Mouse (Mus musculus) stomach, embryonic 14.5 days (tissue): ENCODE data around the gene Stxbp2. TPM values are rescaled to one million over a fixed set of nuclear protein-coding genes. Genes with fewer than 3 reads are reported as not detected.
"Not testable (repeated sequence)": the region's sequence is repeated elsewhere in the genome, so short reads cannot be mapped to it uniquely, and the experiment has no call there.

Experiments
- ATAC-seq: fragments of 200-750 bp; cut with Nextera tagmentation; 2 replicates; pipeline ENCODE4 v1.8.0; 2017; ENCODE audit warnings: low read depth, moderate TSS enrichment; ENCODE audit not compliant: insufficient number of reproducible peaks, insufficient read depth, low FRiP score
- H3K27ac ChIP-seq: fragments of 300-500 bp; sonication (generic); 2 replicates; pipeline ENCODE4 v1.5.1; 2014; ENCODE audit warnings: mild to moderate bottlenecking, low read length, moderate library complexity, mixed read lengths
- H3K27me3 ChIP-seq: fragments of 300-500 bp; sonication (generic); 2 replicates; pipeline ENCODE4 v1.6.1; 2014; ENCODE audit warnings: low read length, control low read depth, mixed read lengths; ENCODE audit not compliant: control insufficient read depth, insufficient read depth
- H3K36me3 ChIP-seq: fragments of 300-500 bp; sonication (generic); 2 replicates; pipeline ENCODE4 v1.6.1; 2014; ENCODE audit warnings: mild to moderate bottlenecking, control low read depth, low read length, moderate library complexity, mixed read lengths; ENCODE audit not compliant: control insufficient read depth, insufficient read depth
- H3K4me1 ChIP-seq: fragments of 300-500 bp; sonication (generic); 2 replicates; pipeline ENCODE4 v1.6.1; 2014; ENCODE audit warnings: low read length, control low read depth, mixed read lengths; ENCODE audit not compliant: control insufficient read depth, insufficient read depth
- H3K4me2 ChIP-seq: fragments of 300-500 bp; sonication (generic); replicated peaks from 2 replicates; pipeline ENCODE4 v1.6.1; 2014; ENCODE audit warnings: low read depth, low read length, control low read depth
- H3K4me3 ChIP-seq: fragments of 300-500 bp; sonication (generic); 2 replicates; pipeline ENCODE4 v1.5.1; 2014; ENCODE audit warnings: low read depth, low read length, control low read depth
- H3K9ac ChIP-seq: fragments of 300-500 bp; sonication (generic); replicated peaks from 2 replicates; pipeline ENCODE4 v1.6.1; 2014; ENCODE audit warnings: low read depth, mild to moderate bottlenecking, control low read depth, low read length, moderate library complexity, mixed read lengths
- H3K9me3 ChIP-seq: fragments of 300-500 bp; sonication (generic); 2 replicates; pipeline ENCODE4 v1.6.1; 2016; ENCODE audit warnings: low read depth, low read length, control low read depth; ENCODE audit not compliant: control insufficient read depth
- WGBS: fragments of 180-500 bp; shearing (Covaris S2); extraction: QIAGEN DNeasy Blood & Tissue Kit; methylation state at CpG from one replicate; pipeline ENCODE4 v1.1.7; 2014; 5-methylcytosine and 5-hydroxymethylcytosine counted together
- polyA plus RNA-seq: library from polyadenylated mRNA; unstranded; fragments of >200 nt; fragmentation: Nextera tagmentation; extraction: Ambion mirVana; gene quantifications from 2 replicates; pipeline ENCODE4 v1.2.1, GENCODE M21; 2014

Gene Stxbp2
- 92.1 and 103 TPM in 2 replicates for polyA plus RNA-seq

DNA sequence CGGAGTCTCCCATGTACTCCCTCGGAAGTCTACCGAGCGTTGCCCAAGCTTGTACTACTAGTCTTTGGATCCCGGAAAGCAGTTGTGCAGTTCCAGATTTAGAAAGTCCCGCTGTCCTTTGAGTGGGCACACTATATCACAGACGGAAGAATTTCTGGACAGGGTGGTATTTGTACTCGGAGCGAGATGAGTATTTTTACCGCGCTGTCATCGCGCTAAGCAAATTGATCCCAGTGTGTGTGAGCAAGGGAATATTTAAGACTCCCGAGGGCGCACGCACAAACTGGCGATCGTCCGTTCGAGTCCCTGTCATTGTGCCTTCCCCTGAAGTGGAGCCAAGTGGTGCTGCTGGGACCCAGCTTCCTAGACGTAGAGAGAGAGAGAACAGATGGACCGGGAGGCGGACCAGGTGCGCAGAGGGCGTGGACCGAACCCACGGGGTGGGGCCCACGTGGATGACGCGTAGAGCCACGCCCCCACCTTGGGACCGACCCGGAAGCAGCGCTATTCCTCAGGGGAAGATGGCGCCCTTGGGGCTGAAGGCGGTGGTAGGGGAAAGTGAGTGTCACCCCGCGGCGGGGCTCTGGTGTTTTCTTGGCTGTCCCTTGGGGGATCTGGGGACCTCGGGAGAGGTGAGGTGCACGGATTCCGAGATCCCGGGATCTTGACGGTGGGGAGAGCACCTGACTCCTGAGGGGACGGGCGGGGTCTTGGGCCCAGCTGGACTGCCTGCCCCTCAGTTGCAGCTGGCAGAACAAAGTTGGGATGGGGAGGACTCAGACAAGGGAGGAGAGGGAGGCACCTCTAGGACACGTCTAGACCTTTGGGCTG, at the start of gene Stxbp2:
Gene Stxbp2, plus strand, starts transcription at position 309 of the 831 bp plus-strand sequence.
- H3K4me1 ChIP-seq = no peaks in the 10 kb centered on the region
- peak within 1 kb of the TSS; percentile 56 for H3K4me3 ChIP-seq
- H3K36me3 ChIP-seq = peaks cover under 1% of the 10 kb centered on the region; the same call in 1 of the 2 replicates
- 6% methylated on average over 47 of the region's 47 CpGs for WGBS
- no peak within 1 kb of the TSS for H3K27ac ChIP-seq
- peak; percentile 93 for ATAC-seq
- H3K9me3 ChIP-seq = no peaks in the 10 kb centered on the region
- H3K4me2 ChIP-seq = peak within 1 kb of the TSS; percentile 53
- peak within 1 kb of the TSS; percentile 41; the same call in 1 of the 2 replicates for H3K9ac ChIP-seq
- no peaks in the 10 kb centered on the region for H3K27me3 ChIP-seq

DNA sequence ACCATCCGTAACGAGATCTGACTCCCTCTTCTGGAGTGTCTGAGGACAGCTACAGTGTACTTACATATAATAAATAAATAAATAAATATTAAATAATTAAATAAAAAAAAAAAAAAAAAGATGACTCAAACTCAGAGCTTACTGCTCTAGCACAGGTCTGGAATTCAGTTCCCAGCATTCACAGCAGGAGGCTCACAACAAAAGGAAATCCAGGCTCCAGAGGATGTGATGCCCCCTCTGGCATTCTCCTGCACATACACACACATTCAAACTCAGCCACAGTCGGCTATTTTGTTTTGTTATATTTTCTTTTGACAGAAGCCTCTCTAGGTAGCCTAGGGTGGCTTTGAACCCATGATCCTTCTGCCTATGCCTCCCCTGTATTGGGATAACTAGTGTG, 48.8 kb upstream of the Stxbp2 start:
- not testable (repeated sequence) for ATAC-seq, H3K27me3 ChIP-seq, H3K4me1 ChIP-seq, H3K27ac ChIP-seq, H3K9me3 ChIP-seq, H3K4me2 ChIP-seq, H3K9ac ChIP-seq, H3K36me3 ChIP-seq, H3K4me3 ChIP-seq
- 84% methylated on average over 1 of the region's 3 CpGs for WGBS

DNA sequence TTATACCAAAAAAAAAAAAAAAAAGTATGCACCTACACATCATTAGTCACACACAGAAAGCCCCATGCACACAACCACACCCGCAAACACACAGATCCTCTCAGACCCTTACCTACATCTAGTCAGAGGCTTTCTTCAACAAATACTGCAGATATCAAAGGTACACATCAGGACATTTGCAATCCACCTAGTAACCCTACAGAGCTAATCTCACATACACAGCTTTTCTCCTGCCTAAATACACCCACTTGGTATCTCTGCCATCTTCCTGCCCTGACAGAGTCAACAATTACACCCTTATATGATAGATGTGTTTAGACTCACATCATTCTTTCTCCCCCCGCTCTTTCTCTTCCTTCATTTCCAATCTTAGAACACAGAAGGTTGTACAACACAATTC, 44.3 kb upstream of the Stxbp2 start:
- no peak overlapping the region for H3K9ac ChIP-seq
- no peak overlapping the region for H3K4me2 ChIP-seq
- no peak for ATAC-seq
- H3K4me3 ChIP-seq = no peak overlapping the region
- no peak overlapping the region for H3K27ac ChIP-seq
- no peaks in the 10 kb centered on the region for H3K36me3 ChIP-seq
- 69% methylated on average over 2 of the region's 2 CpGs for WGBS
- no peaks in the 10 kb centered on the region for H3K4me1 ChIP-seq
- H3K27me3 ChIP-seq = peaks cover 5% of the 10 kb centered on the region
- H3K9me3 ChIP-seq = no peaks in the 10 kb centered on the region

DNA sequence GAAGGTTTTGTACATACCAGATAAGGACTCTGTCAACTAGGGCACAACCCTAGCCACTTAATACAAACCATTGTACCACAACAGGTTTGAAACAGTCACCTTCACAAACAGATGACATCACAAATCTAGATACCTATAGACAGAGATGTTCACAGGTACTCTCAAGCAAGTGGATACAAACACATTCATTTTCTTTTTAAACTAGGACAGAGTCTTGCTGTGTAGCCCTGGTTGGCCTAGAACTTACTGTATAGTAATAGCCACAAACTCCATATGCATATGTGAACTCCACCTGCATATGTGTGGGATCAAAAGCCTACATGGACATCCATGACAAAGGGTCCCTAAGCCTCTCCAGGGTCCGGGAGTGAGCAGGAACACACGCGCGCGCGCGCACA, 43.8 kb upstream of the Stxbp2 start, which contains the start of gene Camsap3:
Gene Camsap3, plus strand, starts transcription at position 301 of the 398 bp plus-strand sequence.
- peak within 1 kb of the TSS; percentile 75 for H3K4me3 ChIP-seq
- no peaks in the 10 kb centered on the region for H3K36me3 ChIP-seq
- no peak for ATAC-seq
- peak within 1 kb of the TSS; percentile 84 for H3K4me2 ChIP-seq
- peak within 1 kb of the TSS; percentile 65 for H3K9ac ChIP-seq
- peaks cover 5% of the 10 kb centered on the region for H3K27me3 ChIP-seq
- H3K9me3 ChIP-seq = no peaks in the 10 kb centered on the region
- H3K27ac ChIP-seq = peak within 1 kb of the TSS; percentile 80
- 2% methylated on average over 6 of the region's 7 CpGs for WGBS
- H3K4me1 ChIP-seq = no peaks in the 10 kb centered on the region

DNA sequence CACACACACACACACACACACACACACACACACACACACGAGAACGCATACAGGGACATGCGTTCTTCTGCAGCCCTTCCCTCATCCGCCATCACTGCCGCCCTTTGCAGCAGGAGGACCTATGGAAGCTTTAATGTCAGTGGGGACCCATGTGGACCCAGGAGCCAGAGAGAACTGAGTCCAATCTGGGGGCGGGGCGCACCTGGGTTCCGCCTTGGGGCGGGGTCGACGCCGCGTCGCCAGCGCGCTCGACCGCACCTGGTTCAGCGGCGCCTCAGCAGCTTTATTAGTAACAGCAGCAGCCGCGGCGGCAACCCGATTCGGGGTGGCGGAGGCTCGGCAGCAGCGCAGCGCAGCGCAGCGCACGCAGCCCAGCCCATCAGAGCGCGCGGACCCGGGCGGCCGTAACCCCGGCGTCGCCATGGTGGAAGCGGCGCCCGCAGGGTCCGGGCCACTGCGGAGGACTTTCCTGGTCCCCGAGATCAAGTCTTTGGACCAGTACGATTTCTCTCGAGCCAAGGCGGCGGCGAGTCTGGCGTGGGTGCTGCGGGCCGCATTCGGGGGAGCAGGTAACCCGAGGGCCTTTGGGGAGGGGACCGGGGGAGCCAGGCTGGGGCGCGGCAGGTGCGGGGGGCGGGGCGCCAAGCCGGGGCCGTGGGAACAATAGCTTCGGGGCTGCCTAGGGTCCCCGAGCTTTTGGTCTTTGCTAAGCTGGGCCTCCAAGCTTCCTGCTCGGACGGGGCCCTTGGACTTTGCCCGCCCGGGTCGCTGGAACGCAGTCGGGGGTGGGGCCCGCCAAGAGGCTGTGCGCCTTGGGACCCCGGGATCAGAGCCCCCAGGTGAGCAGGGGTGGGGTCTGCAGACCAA, 43.1 kb upstream of the Stxbp2 start:
- Histone ChIP-seq H3K27ac (peak overlapping the region; percentile 80), H3K36me3 (no peaks in the 10 kb centered on the region), H3K4me3 (peak overlapping the region; percentile 75), H3K4me1 (no peaks in the 10 kb centered on the region), H3K9me3 (no peaks in the 10 kb centered on the region), H3K4me2 (peak overlapping the region; percentile 84), H3K27me3 (peaks cover 5% of the 10 kb centered on the region), H3K9ac (peak overlapping the region; percentile 65)
- ATAC-seq = peak; percentile 82
- under 1% methylated on average over 75 of the region's 77 CpGs for WGBS

DNA sequence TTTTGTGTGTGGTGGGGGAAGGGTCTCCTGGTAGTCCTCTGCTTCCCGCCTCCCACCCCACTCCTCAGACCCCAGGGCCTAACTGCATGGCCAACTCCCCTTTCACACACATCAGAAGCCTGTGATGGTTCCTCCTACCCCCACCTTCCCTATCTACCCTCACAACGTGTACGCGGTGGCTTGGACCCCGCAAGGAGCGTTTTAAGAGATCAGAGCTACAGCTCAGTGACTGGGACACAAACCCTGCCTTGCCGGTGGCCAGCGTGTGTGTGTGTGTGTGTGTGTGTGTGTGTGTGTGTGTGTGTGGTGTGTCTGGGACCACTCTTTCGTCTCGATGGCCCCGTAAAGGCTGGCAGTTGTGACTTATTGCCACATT, 42.5 kb upstream of the Stxbp2 start:
- Histone ChIP-seq H3K9ac (peak overlapping the region; percentile 65), H3K9me3 (no peaks in the 10 kb centered on the region), H3K36me3 (no peaks in the 10 kb centered on the region), H3K27me3 (peaks cover 5% of the 10 kb centered on the region), H3K4me2 (peak overlapping the region; percentile 84), H3K4me1 (no peaks in the 10 kb centered on the region), H3K27ac (peak overlapping the region; percentile 80; the same call in 1 of the 2 replicates), H3K4me3 (peak overlapping the region; percentile 75)
- ATAC-seq = peak; percentile 51
- whole genome bisulfite sequencing = 5% methylated on average over 11 of the region's 11 CpGs

DNA sequence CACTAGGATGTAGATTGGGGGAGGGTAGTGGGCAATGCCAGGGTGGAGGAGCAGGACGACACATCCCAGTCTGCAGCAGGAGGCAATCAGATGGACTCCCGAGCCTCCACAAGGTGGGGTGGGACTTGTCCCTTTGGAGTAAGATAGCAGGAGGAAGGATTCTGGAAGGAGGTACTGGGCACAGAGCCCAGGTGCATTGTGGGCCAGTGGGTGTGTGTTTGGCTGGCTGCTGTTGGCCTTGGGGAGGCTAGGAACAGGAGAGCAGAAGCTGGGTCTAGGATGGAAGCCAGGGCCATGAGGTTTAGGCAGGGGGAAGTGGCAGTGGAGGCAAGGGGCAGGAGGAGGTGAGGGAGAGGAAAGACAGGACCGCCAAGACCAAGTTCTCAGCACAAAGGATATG, 37.3 kb upstream of the Stxbp2 start:
- Histone ChIP-seq H3K4me3 (no peak overlapping the region), H3K27ac (no peak overlapping the region), H3K36me3 (peaks cover under 1% of the 10 kb centered on the region; the same call in 1 of the 2 replicates), H3K27me3 (no peaks in the 10 kb centered on the region), H3K4me2 (no peak overlapping the region), H3K9me3 (no peaks in the 10 kb centered on the region), H3K4me1 (no peaks in the 10 kb centered on the region), H3K9ac (no peak overlapping the region)
- ATAC-seq = no peak
- 52% methylated on average over 3 of the region's 3 CpGs for WGBS

DNA sequence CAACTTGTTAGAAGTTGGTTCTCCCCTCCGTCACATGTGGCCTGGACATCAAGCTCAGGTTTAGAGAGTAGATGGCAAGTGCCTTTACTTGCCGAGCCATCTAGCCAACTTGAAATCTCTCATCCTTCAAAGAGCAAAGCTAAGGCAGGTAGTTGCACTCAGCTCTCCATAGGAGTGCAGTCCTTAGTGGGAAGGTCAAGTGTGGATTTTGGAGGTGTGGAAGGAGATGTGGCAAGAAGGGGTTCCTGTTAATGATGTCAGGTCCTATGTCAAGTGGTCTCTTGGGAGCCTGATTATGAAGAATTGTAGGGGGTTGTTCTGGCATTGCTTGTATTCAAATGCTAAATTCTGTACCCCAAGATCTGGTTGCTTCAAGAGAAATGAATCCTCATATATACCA, 36.3 kb upstream of the Stxbp2 start:
- no peak overlapping the region for H3K4me3 ChIP-seq

More for the DNA sequence above, 36.3 kb upstream of the Stxbp2 start:
- Histone ChIP-seq H3K4me2 (no peak overlapping the region), H3K4me1 (no peaks in the 10 kb centered on the region), H3K27me3 (no peaks in the 10 kb centered on the region), H3K27ac (no peak overlapping the region), H3K9me3 (no peaks in the 10 kb centered on the region), H3K36me3 (peaks cover 3% of the 10 kb centered on the region; the same call in 1 of the 2 replicates), H3K9ac (no peak overlapping the region)
- WGBS = 85% methylated on average over 2 of the region's 2 CpGs
- no peak for ATAC-seq
